Comparison of ENCODE assay signal across 16 mouse cellular contexts in genomic region chr11:4292224-4292887, GRCm38 (mm10). TPM values are rescaled to one million over a fixed set of nuclear protein-coding genes. Genes with fewer than 3 reads are reported as not detected.
DNase-seq lines count a peak whose midpoint lies in the region; ATAC-seq and TF ChIP-seq lines count a peak whose summit lies in the region.
"Had no signal": no experiment of that assay in that cellular context is flagged by ENCODE, and none has a peak within 500 bp of the region (broad histone marks: within the 10 kb centered on the region; RNA-seq: fewer than 3 reads in every experiment).

No protein-coding gene starts in this region.

- no peak for TF ChIP-seq CTCF in gastrocnemius, adult 2 months (IDR thresholded peaks at IDR 0.05)
- TF ChIP-seq CTCF in left cerebral cortex, adult 2 months (IDR thresholded peaks at IDR 0.05): no peak

- H3K27me3 ChIP-seq in kidney, embryonic 16.5 days (ENCODE audit: insufficient read depth, low read length): no peaks in the 10 kb centered on the region
- H3K27me3 ChIP-seq in liver, embryonic 13.5 days: peaks cover 23% of the 10 kb centered on the region
- no peaks in the 10 kb centered on the region for H3K27me3 ChIP-seq in forebrain, embryonic 13.5 days

- H3K27ac ChIP-seq in gastrocnemius, adult 2 months: peak overlapping the region; percentile 31; the same call in 1 of the 2 replicates
- H3K27ac ChIP-seq in kidney, embryonic 16.5 days (ENCODE audit: low read length): no peak overlapping the region
- H3K27ac ChIP-seq in liver, embryonic 13.5 days: peak overlapping the region; percentile 56; the same call in 1 of the 2 replicates
- no peak overlapping the region for H3K27ac ChIP-seq in forebrain, embryonic 13.5 days
- no peak overlapping the region for H3K27ac ChIP-seq in left cerebral cortex, adult 2 months
- H3K27ac ChIP-seq: macrophage had no signal

- intact Hi-C loops in gastrocnemius, adult 2 months (cut with DNase I): no loop called here
- intact Hi-C loops in left cerebral cortex, adult 2 months (cut with DNase I): no loop called here

- no peak overlapping the region for H3K4me2 ChIP-seq in kidney, embryonic 16.5 days (replicated peaks; ENCODE audit: low read depth, low read length)
- peak overlapping the region; percentile 61 for H3K4me2 ChIP-seq in liver, embryonic 13.5 days
- H3K4me2 ChIP-seq in forebrain, embryonic 13.5 days: no peak overlapping the region

- H3K9ac ChIP-seq in kidney, embryonic 16.5 days (replicated peaks; ENCODE audit: low read length): no peak overlapping the region
- 0 out of 2 replicates have a peak overlapping the region, but pooled peaks have one; percentile 28 for H3K9ac ChIP-seq in liver, embryonic 13.5 days
- H3K9ac ChIP-seq in forebrain, embryonic 13.5 days: no peak overlapping the region

- WGBS in kidney, embryonic 16.5 days: 69% methylated on average over 8 of the region's 8 CpGs
- WGBS in liver, embryonic 13.5 days (ENCODE audit: insufficient replicate concordance): 14% methylated on average over 8 of the region's 8 CpGs
- 78% methylated on average over 8 of the region's 8 CpGs for WGBS in forebrain, embryonic 13.5 days

- peaks cover 9% of the 10 kb centered on the region for H3K4me1 ChIP-seq in kidney, embryonic 16.5 days (ENCODE audit: insufficient read depth, low read length)
- peaks cover 41% of the 10 kb centered on the region for H3K4me1 ChIP-seq in liver, embryonic 13.5 days (replicated peaks)
- H3K4me1 ChIP-seq in forebrain, embryonic 13.5 days: 0 out of 2 replicates have a peak, but pooled peaks cover 7% of the 10 kb centered on the region

- DNase-seq in gastrocnemius, adult 2 months: no peak
- no peak for DNase-seq in gastrocnemius, postnatal 4 days (ENCODE audit: low spot score in 2 of 2)
- peak; percentile 50 for DNase-seq in kidney, postnatal 10 days
- DNase-seq in c-Kit-positive CD71-positive TER-119-negative erythroid progenitor cells, embryonic 14.5 days (ENCODE audit: low read depth): peak; percentile 48
- DNase-seq in liver, embryonic 13.5 days: peak; percentile 69
- no peak for DNase-seq in left cerebral cortex, adult 2 months (ENCODE audit: extremely low spot score in 1 of 2, low spot score in 2 of 2)
- DNase-seq: kidney, adult 8-10 months had no signal

- H3K9me3 ChIP-seq in kidney, embryonic 16.5 days (ENCODE audit: low read length): no peaks in the 10 kb centered on the region
- no peaks in the 10 kb centered on the region for H3K9me3 ChIP-seq in liver, embryonic 13.5 days (replicated peaks)
- no peaks in the 10 kb centered on the region for H3K9me3 ChIP-seq in forebrain, embryonic 13.5 days (replicated peaks)

- no peak overlapping the region for H3K4me3 ChIP-seq in gastrocnemius, adult 2 months
- no peak overlapping the region for H3K4me3 ChIP-seq in kidney, embryonic 16.5 days (ENCODE audit: low read length)
- 0 out of 2 replicates have a peak overlapping the region, but pooled peaks have one; percentile 30 for H3K4me3 ChIP-seq in liver, embryonic 13.5 days (replicated peaks)
- no peak overlapping the region for H3K4me3 ChIP-seq in forebrain, embryonic 13.5 days
- H3K4me3 ChIP-seq in left cerebral cortex, adult 2 months: no peak overlapping the region

- no peak for ATAC-seq in kidney, embryonic 16.5 days (ENCODE audit: low FRiP score, low TSS enrichment)
- ATAC-seq in liver, embryonic 13.5 days (ENCODE audit: low read depth): peak; percentile 90
- no peak for ATAC-seq in forebrain, embryonic 13.5 days
- ATAC-seq: forebrain, embryonic 16.5 days had no signal

- no peaks in the 10 kb centered on the region for H3K36me3 ChIP-seq in kidney, embryonic 16.5 days (ENCODE audit: insufficient read depth, low read length)
- H3K36me3 ChIP-seq in liver, embryonic 13.5 days: no peaks in the 10 kb centered on the region
- no peaks in the 10 kb centered on the region for H3K36me3 ChIP-seq in forebrain, embryonic 13.5 days (ENCODE audit: poor library complexity, severe bottlenecking)

RNA-seq across cellular contexts. Expression of gene Lif, which starts 35.0 kb away (rescaled TPM):
- total RNA-seq in gastrocnemius, adult 2 months (2021): under 1 TPM; 0.17 to 0.23 TPM
- total RNA-seq in gastrocnemius, postnatal 4 days (2021): 1 to 10 TPM; 1.3 to 2.1 TPM
- 0.05 and 0.09 TPM in 2 replicates for polyA plus RNA-seq in kidney, embryonic 16.5 days (2015; fragmentation: Nextera tagmentation; extraction: Ambion mirVana)
- polyA plus RNA-seq in liver, embryonic 13.5 days (2015; fragmentation: Nextera tagmentation; extraction: Ambion mirVana): 0.02 TPM in 1 of 2 replicates, not detected in the other
- polyA plus RNA-seq in forebrain, embryonic 13.5 days (2015; fragmentation: Nextera tagmentation; extraction: Ambion mirVana): 0.04 TPM in 1 of 2 replicates, not detected in the other
- total RNA-seq in left cerebral cortex, adult 2 months (2021): 1 to 10 TPM in 1 of 2 experiments, under 1 TPM in 1; 0.70 to 1.2 TPM

RNA-seq across cellular contexts. Expression of gene Osm, which starts 56.1 kb away (rescaled TPM):
- not detected for total RNA-seq in gastrocnemius, adult 2 months (2021)
- total RNA-seq in gastrocnemius, postnatal 4 days (2021): under 1 TPM; 0.22 to 0.36 TPM
- polyA plus RNA-seq in kidney, embryonic 16.5 days (2015; fragmentation: Nextera tagmentation; extraction: Ambion mirVana): not detected in 2 replicates
- polyA plus RNA-seq in liver, embryonic 13.5 days (2015; fragmentation: Nextera tagmentation; extraction: Ambion mirVana): 0.51 and 0.60 TPM in 2 replicates
- not detected in 2 replicates for polyA plus RNA-seq in forebrain, embryonic 13.5 days (2015; fragmentation: Nextera tagmentation; extraction: Ambion mirVana)
- total RNA-seq in left cerebral cortex, adult 2 months (2021): not detected
- total RNA-seq: gastrocnemius, postnatal 14 days; layer of hippocampus, postnatal 10 days had no signal
- polyA plus RNA-seq: C2C12; embryonic facial prominence, embryonic 11.5 days; forebrain, embryonic 16.5 days; limb, embryonic 11.5 days had no signal

Comparison
In these comparisons a context has a peak if more than half of its experiments do, and no peak if none do; other contexts are left out.
1. DNase-seq: peak in kidney, postnatal 10 days (single experiment), c-Kit-positive CD71-positive TER-119-negative erythroid progenitor cells, embryonic 14.5 days (single experiment) and liver, embryonic 13.5 days (single experiment); none in gastrocnemius, adult 2 months (single experiment), gastrocnemius, postnatal 4 days (0 of 2) and left cerebral cortex, adult 2 months (0 of 2).
2. H3K27ac ChIP-seq: peak in gastrocnemius, adult 2 months (single experiment) and liver, embryonic 13.5 days (single experiment); none in kidney, embryonic 16.5 days (single experiment), forebrain, embryonic 13.5 days (single experiment) and left cerebral cortex, adult 2 months (single experiment).